Mouse (Mus musculus): ENCODE measurements around the gene Gnat2.

DNA sequence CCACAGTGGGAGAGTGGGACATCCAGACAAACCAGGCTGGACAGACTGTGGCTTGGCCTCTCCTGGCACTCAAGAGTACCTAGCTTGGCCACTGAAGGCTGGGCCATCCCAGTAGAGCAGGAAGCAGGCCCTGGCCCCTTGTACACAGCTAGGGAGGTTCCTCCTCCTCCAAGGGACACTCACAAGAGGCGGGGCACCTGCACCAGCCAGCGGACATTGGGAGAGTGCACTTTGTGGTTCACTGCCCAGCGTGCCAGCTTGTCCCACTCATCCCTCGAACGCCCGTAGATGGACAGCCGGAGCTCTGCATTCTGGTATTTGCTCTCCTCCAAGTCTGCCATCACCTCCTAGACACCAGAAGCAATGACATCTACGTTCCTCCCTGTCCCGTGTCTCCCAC, 15.8 kb upstream of the Gnat2 start:
- no peak for TF ChIP-seq CTCF (IDR thresholded peaks at IDR 0.05; ENCODE audit: low read depth)
- TF ChIP-seq EP300 (IDR thresholded peaks at IDR 0.05; ENCODE audit: low read depth): no peak
